In the genomic region with DNA sequence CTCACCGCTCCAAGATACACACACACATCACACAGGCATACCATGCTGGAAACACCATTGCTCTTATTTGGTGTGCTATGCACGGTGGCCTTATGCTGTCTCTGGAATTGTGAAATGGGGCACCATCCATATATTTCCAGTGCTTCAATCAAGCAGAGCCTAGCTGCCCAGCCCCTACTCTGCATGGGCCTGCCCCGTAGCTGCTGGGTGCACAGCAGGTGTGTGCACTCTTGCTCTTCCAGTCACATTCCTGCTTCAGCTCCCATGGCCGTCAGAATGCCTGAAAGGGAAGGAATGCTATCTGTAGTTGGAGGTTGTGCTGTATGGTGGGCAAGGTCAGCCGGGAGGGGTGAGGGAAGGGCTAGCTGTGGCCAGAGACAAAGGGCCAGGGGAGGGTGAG, we compare ENCODE assay signal across 30 mouse cellular contexts.
DNase-seq lines count a peak whose midpoint lies in the region; ATAC-seq and TF ChIP-seq lines count a peak whose summit lies in the region.
"Had no signal": no experiment of that assay in that cellular context is flagged by ENCODE, and none has a peak within 500 bp of the region (broad histone marks: within the 10 kb centered on the region; RNA-seq: fewer than 3 reads in every experiment).

No protein-coding gene starts in this region.

- H3K27me3 ChIP-seq in forebrain, embryonic 10.5 days (ENCODE audit: poor library complexity, severe bottlenecking): peaks cover 100% of the 10 kb centered on the region
- H3K27me3 ChIP-seq in forebrain, embryonic 16.5 days (replicated peaks; ENCODE audit: control insufficient read depth, insufficient read depth, low read length): no peaks in the 10 kb centered on the region
- H3K27me3 ChIP-seq in kidney, embryonic 16.5 days (ENCODE audit: insufficient read depth, low read length): peaks cover 33% of the 10 kb centered on the region; the same call in 1 of the 2 replicates
- no peaks in the 10 kb centered on the region for H3K27me3 ChIP-seq in kidney, adult 2 months (replicated peaks; ENCODE audit: control insufficient read depth, insufficient read depth, low read length)
- H3K27me3 ChIP-seq: Patski had no signal

- H3K4me2 ChIP-seq in forebrain, embryonic 16.5 days (ENCODE audit: low read length): no peak overlapping the region
- H3K4me2 ChIP-seq in kidney, embryonic 16.5 days (replicated peaks; ENCODE audit: low read depth, low read length): no peak overlapping the region
- H3K4me2 ChIP-seq: forebrain, embryonic 12.5 days; heart, embryonic 11.5 days; hindbrain, embryonic 15.5 days; neural tube, embryonic 12.5 days; stomach, embryonic 15.5 days had no signal

- H3K9ac ChIP-seq in forebrain, embryonic 16.5 days (replicated peaks; ENCODE audit: low read depth, low read length): no peak overlapping the region
- no peak overlapping the region for H3K9ac ChIP-seq in kidney, embryonic 16.5 days (replicated peaks; ENCODE audit: low read length)
- H3K9ac ChIP-seq: forebrain, embryonic 12.5 days; hindbrain, embryonic 15.5 days; liver, embryonic 14.5 days; neural tube, embryonic 12.5 days; stomach, embryonic 15.5 days had no signal

- peak overlapping the region; percentile 53; the same call in 1 of the 2 replicates for H3K27ac ChIP-seq in forebrain, embryonic 10.5 days
- H3K27ac ChIP-seq in forebrain, embryonic 16.5 days (ENCODE audit: low read length): no peak overlapping the region
- H3K27ac ChIP-seq in kidney, embryonic 16.5 days (ENCODE audit: low read length): peak overlapping the region; percentile 50
- no peak overlapping the region for H3K27ac ChIP-seq in kidney, adult 2 months (ENCODE audit: insufficient read depth, low read depth, low read length)
- H3K27ac ChIP-seq: forebrain, embryonic 12.5 days; hindbrain, embryonic 15.5 days; liver, embryonic 14.5 days; macrophage; neural tube, embryonic 12.5 days; stomach, embryonic 15.5 days had no signal

- no peaks in the 10 kb centered on the region for H3K36me3 ChIP-seq in forebrain, embryonic 10.5 days (replicated peaks)
- H3K36me3 ChIP-seq in forebrain, embryonic 16.5 days (ENCODE audit: control insufficient read depth, insufficient read depth): no peaks in the 10 kb centered on the region
- H3K36me3 ChIP-seq in kidney, embryonic 16.5 days (ENCODE audit: insufficient read depth, low read length): no peaks in the 10 kb centered on the region
- no peaks in the 10 kb centered on the region for H3K36me3 ChIP-seq in kidney, adult 2 months (ENCODE audit: control insufficient read depth, insufficient read depth, low read length)
- H3K36me3 ChIP-seq: forebrain, embryonic 12.5 days; hindbrain, embryonic 15.5 days; neural tube, embryonic 12.5 days; stomach, embryonic 15.5 days had no signal

- no peak for ATAC-seq in forebrain, embryonic 16.5 days
- ATAC-seq in kidney, embryonic 16.5 days (ENCODE audit: low FRiP score, low TSS enrichment): peak; percentile 66
- ATAC-seq: inflammation-experienced regulatory T-cells, adult 6 months; midbrain, embryonic 16.5 days; Patski had no signal

- DNase-seq in forebrain, embryonic 10.5 days (ENCODE audit: extremely low spot score, low spot score): no peak
- DNase-seq in kidney, adult 2 months: no peak
- peak; percentile 9 for DNase-seq in R1 (ENCODE audit: low read depth, low spot score)
- DNase-seq in embryo, embryonic 9.5 days (ENCODE audit: extremely low spot score): peak; percentile 16
- no peak for DNase-seq in spleen, postnatal 4 days (ENCODE audit: low spot score in 2 of 2)
- no peak for DNase-seq in testis, postnatal 10 days (ENCODE audit: low spot score)
- DNase-seq: cerebellum, adult 2 months; cerebellum, postnatal 25 days; gastrocnemius, postnatal 14 days; heart, adult 11 months; heart, postnatal 4 days; kidney, adult 8-10 months; layer of hippocampus, postnatal 36 days; liver; lung, adult 2 months; lung, postnatal 10 days; thymus, postnatal 14 days had no signal

- no peak for TF ChIP-seq POLR2A in kidney, adult 2 months (IDR thresholded peaks at IDR 0.05; ENCODE audit: low read depth, low read length)

- TF ChIP-seq CTCF in kidney, adult 2 months (conservative IDR thresholded peaks at IDR 0.05; ENCODE audit: insufficient read depth, insufficient read length, low read depth, low read length): no peak

- 53% methylated on average over 5 of the region's 5 CpGs for WGBS in forebrain, embryonic 10.5 days
- 61% methylated on average over 5 of the region's 5 CpGs for WGBS in forebrain, embryonic 16.5 days
- WGBS in kidney, embryonic 16.5 days: 48% methylated on average over 5 of the region's 5 CpGs
- WGBS in kidney, adult 2 months: 55% methylated on average over 5 of the region's 5 CpGs

- H3K4me1 ChIP-seq in forebrain, embryonic 10.5 days: peaks cover 21% of the 10 kb centered on the region
- H3K4me1 ChIP-seq in forebrain, embryonic 16.5 days (replicated peaks; ENCODE audit: control insufficient read depth, insufficient read depth, low read length): no peaks in the 10 kb centered on the region; the same call in 1 of the 2 replicates
- peaks cover 31% of the 10 kb centered on the region for H3K4me1 ChIP-seq in kidney, embryonic 16.5 days (ENCODE audit: insufficient read depth, low read length)
- 0 out of 2 replicates have a peak, but pooled peaks cover 4% of the 10 kb centered on the region for H3K4me1 ChIP-seq in kidney, adult 2 months (ENCODE audit: control insufficient read depth, insufficient read depth, low read length)
- H3K4me1 ChIP-seq: hindbrain, embryonic 15.5 days; stomach, embryonic 15.5 days had no signal

- no peaks in the 10 kb centered on the region for H3K9me3 ChIP-seq in forebrain, embryonic 10.5 days
- H3K9me3 ChIP-seq in forebrain, embryonic 16.5 days (ENCODE audit: control insufficient read depth, low read length): no peaks in the 10 kb centered on the region
- H3K9me3 ChIP-seq in kidney, embryonic 16.5 days (ENCODE audit: low read length): no peaks in the 10 kb centered on the region
- H3K9me3 ChIP-seq: forebrain, embryonic 12.5 days; hindbrain, embryonic 15.5 days; neural tube, embryonic 12.5 days; stomach, embryonic 15.5 days had no signal

- H3K4me3 ChIP-seq in forebrain, embryonic 10.5 days: no peak overlapping the region
- H3K4me3 ChIP-seq in forebrain, embryonic 16.5 days (replicated peaks; ENCODE audit: low read length): no peak overlapping the region
- H3K4me3 ChIP-seq in kidney, embryonic 16.5 days (ENCODE audit: low read length): no peak overlapping the region
- H3K4me3 ChIP-seq in kidney, adult 2 months (ENCODE audit: insufficient read depth, low read depth, low read length): no peak overlapping the region
- H3K4me3 ChIP-seq: erythroblast, embryonic 14.5 days; forebrain, embryonic 12.5 days; hindbrain, embryonic 15.5 days; neural tube, embryonic 12.5 days; stomach, embryonic 15.5 days had no signal

Comparison
In these comparisons a context has a peak if more than half of its experiments do, and no peak if none do; other contexts are left out.
1. H3K27ac ChIP-seq: peak in forebrain, embryonic 10.5 days (single experiment) and kidney, embryonic 16.5 days (single experiment); none in forebrain, embryonic 16.5 days (single experiment) and kidney, adult 2 months (single experiment).
2. DNase-seq: peak in R1 (single experiment) and embryo, embryonic 9.5 days (single experiment); none in forebrain, embryonic 10.5 days (single experiment), kidney, adult 2 months (single experiment), spleen, postnatal 4 days (0 of 2) and testis, postnatal 10 days (single experiment).